Mouse (Mus musculus) thymus, postnatal 14 days (tissue): ENCODE results near the gene Zbtb46.

ENCODE experiments used
- DNase-seq: peaks from one replicate; pipeline ENCODE4 v3.0.0; 2021

Gene Zbtb46

DNA sequence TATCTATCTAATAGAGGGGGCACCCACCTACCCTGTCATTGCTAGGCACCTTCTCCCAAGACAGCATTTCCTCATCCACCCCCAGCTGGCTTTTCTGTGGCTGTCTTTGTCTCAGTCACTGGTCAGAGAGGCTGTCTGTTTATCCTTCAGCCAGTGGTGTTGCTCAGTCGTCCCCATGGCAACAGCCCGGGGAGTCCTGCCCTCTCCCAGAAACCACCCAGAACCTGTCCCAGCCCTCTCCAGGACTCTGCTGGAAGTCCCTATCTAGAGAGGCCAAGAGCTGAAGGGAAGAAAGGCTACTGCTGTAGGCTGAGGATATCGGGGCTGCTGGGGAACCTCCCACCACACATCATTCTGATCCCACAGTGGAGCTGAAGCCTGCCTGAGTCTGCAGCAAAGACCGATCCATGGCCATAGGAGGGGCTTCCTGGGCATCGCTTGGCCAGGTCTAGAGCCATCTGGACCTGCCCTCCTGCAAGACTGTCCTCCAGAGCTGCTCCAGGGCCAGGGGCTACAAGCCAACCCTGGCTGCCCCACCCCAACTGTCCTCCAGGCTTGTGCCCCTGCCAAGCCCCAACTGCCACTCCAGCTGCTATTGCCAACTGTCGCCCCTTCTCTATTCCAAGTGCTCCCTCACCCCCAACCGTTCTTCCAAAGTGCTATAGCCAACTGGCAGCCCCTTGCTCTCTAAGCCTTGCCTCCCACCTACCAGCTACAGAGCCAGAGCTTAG, 3.9 kb upstream of the Zbtb46 start:
- DNase-seq = no peak

- no peak for DNase-seq
Measured at GRCm38 (mm10) chr2:181462604-181463003, 3.4 kb upstream of the Zbtb46 start.

GRCm38 (mm10) chr2:181461536-181462100, 2.4 kb upstream of the Zbtb46 start:
- no peak for DNase-seq

DNA sequence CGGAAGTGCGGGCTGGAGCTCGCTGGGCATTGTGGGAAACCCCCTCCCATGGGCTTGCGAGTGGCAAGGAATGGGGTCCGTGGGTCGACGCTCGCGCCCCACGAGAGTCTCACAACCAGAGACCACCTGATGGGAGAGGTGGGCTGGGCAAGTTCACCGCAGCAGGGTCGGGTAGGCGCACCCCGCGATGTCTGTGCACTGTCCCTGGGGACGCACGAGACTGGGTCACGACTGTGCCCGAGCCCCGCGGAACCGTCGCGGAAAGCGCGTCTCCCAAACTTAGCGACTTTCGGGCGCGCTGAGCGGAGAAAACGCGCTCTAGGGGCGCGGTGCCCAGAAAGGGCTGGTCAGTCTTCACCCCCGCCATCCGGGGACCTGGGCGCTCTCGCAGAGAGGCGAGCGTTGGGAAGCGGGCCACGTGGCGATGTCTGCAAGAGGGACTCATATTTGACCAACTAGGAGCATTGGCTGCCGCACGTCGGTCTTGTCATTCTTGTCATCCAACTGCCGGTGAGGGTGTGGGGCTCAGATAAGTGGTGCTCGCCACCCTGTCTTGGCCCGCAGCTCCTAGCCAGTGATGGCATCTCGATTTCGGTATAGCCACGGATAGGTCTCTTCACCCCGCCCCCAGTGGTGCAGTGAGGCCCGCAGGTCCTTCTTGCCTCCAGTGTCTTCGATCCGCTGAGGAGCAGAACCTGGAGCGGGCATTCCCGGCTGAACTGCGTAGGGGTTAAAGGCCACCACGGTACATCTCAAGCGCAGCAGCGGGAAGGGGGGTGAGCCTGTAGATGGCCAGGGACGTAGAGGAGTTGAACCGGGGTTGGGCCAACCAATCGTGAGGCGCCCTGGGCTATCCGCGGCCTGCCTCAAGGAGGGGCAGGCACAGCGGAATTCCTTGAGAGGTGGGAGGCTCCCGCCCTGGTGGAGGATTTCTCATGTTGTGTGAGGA, 721 bp upstream of the Zbtb46 start:
- peak; percentile 15 for DNase-seq

GRCm38 (mm10) chr2:181458411-181459152, 644 bp downstream of the Zbtb46 start:
- peak; percentile 17 for DNase-seq

GRCm38 (mm10) chr2:181457831-181458230, 1.4 kb downstream of the Zbtb46 start:
- no peak for DNase-seq

DNA sequence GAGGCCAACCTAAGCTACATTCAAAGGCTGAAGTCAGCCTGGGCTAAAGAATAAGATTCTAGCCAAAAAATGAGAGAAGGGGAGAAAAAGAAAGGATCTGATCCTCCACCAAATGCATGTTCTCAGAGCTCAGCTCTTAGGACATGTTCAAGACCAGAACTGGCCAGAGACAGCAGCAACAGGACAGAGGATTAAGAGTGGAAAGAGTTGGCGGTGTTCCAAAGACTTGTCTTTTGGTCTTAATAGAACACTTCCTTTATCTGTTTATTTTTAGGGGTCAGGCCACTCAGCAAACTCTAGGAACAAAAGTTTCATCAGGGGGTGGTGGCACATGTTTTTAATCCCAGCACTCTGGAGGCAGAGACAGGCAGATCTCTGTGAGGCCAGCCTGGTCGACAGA, 3.3 kb downstream of the Zbtb46 start:
- no peak for DNase-seq

DNA sequence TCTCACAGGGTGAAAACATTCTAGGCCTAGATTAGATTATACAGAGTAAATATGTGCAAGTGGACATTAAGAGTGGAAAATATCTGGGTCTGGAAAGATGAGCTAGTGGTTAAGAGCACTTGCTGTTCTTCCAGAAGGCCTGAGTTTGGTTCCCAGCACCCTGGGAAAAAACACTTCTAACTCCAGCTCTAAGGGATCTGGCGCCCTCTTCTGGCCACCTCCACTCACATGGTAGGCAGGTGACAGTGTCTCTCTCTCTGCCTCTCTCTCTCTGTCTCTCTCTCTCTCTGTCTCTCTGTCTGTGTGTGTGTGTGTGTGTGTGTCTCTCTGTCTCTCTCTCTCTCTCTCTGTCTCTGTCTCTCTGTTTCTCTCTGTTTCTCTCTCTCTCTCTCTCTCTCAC, 6.0 kb downstream of the Zbtb46 start:
- DNase-seq = peak; percentile 29

DNA sequence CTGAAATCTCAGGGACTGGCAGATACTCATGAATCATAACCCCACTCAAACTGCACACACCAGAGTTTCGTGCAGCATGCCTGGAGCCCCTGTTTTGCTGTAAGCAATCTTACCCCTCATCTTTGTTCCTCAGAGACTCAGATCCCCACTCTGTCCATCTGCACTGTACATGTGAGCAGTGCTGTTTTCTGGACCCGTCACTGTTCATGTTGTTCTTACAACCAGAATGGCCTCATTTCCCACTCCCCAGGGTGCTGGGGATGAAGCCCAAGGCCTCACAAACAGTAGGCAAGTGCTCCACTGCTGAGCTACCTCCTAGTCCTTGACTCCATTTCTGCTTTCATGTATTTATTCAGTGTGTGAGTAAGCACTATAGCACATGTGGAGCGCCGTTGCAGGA, 7.0 kb downstream of the Zbtb46 start:
- no peak for DNase-seq

DNA sequence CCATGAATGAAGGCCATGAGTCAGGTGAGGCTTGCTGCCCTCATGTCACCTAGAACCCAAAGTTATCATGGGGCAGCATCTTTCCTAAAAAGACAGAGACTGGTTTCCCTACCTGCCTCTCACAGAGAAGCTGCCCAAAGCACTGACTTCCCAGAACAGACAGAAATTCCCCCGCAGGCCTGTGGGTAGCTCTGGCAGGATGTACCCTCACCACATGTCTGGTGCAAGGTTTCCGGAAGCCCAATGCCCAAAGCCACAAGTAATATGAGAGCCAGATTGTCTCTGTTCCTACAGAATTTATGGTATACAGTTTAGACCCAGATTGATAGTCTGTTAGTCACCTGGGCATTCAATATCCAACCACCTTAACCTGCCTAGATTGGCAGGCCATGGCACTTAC, 16.2 kb downstream of the Zbtb46 start:
- no peak for DNase-seq

GRCm38 (mm10) chr2:181438176-181438575, 21.1 kb downstream of the Zbtb46 start:
- DNase-seq = no peak

- DNase-seq = no peak
Measured at GRCm38 (mm10) chr2:181436246-181436645, 23.0 kb downstream of the Zbtb46 start.

DNA sequence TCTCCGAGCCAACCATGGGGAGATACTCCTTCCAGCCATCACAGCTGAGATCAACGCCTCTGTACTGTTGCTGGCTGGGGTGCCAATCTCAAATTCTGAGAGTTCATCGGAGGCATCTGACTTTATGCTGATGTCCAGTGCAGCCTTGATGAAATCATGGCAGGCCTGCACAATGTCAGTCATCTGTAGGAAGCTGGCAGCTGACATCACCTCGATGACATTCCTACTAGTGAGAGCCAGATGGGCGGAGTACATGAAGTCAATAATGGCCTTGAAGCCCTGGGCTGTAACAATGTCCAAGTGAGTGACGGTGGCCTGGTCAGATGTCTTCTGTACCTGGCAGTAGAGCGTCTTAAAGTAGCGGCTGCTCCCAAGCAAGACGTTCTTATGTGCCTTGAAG, 35.4 kb downstream of the Zbtb46 start:
- no peak for DNase-seq

DNA sequence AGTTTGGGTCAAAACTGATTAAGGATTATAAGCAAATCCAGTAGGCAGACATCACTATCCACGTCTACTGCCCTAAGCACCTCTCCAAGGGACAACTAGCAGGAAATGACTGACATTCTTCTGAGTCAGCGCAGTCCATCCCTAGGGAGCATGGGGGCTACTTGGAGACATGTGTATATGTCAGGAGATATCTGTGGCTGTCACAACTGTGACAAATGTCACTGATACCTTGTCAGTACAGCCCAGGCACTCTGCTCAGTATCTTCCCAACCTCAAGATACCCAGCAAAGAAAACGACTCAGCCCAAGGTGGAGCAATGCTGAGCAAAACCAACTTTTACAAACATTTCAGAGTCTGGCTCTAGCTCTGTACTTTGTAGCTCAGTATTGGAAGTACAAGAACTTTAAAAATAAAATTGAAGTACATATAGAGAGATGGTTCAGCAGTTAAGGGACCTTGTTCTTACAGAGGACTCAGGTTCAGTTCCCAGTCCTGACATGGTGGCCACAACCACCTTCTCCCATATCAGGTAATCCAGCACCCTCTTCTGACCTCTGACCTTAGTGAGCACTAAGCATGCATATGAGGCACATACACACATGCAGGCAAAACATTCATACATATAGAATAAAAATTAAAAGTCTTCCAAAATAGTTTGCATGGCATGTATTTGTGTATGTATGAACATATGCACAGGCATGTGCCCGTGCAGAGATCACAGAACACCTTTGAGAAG, 38.2 kb downstream of the Zbtb46 start:
- DNase-seq = no peak

GRCm38 (mm10) chr2:181420426-181420825, 38.8 kb downstream of the Zbtb46 start:
- DNase-seq = no peak

DNA sequence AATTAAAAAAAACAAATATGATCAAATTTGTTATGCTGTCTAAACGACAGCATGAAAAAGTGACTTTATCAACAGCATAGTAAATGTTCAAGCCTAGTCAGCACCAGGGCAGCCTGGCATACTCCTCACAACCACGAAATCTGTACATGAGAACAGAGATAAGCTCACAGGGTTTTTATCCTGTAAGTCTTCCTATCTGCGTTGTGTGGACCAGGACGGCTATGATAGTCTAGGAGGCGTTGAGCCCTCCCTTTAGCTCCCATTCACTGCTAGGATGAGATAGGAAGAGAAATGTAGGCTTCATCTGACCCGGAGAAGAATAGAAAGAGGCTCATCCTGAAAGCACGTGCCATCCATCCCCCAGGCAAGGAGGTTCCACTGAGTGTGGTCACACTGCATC, 39.9 kb downstream of the Zbtb46 start:
- DNase-seq = no peak

DNA sequence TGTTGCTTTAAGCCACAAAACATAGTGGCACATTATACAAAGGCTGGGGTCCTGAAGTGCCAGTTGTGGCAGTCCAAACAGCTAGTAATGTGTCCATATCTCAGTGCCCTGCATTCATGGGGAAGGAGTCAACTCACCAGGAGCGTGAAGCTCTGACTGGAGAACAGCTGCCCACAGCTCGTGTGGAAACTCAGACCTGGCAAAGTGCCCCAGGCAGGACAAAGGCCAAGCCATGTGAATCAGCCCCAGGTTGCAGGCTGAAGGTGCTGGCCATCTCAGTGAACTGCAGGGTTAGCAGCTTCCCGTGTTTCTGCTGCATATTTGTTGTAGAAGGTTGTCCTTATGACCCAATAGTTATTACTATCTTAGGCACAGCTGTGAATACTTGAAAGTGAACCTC, 43.3 kb downstream of the Zbtb46 start:
- no peak for DNase-seq

- no peak for DNase-seq
Measured at GRCm38 (mm10) chr2:181413141-181413540, 46.1 kb downstream of the Zbtb46 start.

GRCm38 (mm10) chr2:181410760-181411473, 48.3 kb downstream of the Zbtb46 start:
- peak; percentile 42 for DNase-seq

DNA sequence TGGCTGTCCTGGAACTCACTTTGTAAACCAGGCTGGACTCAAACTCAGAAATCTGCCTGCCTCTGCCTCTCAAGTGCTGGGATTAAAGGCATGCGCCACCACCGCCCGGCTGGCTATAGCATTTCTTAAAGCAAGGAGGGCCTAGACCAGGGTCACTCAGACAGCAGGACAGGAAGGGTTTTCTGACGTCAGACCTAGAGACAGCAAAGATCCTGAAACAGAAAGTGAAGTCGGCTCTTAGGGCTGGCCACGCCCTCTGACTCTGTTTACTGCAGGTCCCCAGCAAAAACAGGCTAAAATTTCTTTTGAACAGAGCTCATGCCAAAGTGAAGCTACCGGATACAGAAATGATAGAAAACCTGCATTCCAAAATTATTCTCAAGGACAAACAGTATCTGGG, 49.6 kb downstream of the Zbtb46 start:
- DNase-seq = no peak

- DNase-seq = no peak
Measured at GRCm38 (mm10) chr2:181403722-181404121, 55.5 kb downstream of the Zbtb46 start.

- DNase-seq = no peak
Measured at GRCm38 (mm10) chr2:181401497-181401896, 57.7 kb downstream of the Zbtb46 start.
